Mouse (Mus musculus) left cerebral cortex, postnatal 25 days (tissue): ENCODE measurements at regions not wholly inside any gene's neighbourhood (a gene's known extent, or its start where the extent isn't known, plus 50 kb on each side); places are given as distances from the start of the nearest gene placed in this dataset.

Experiments used
- DNase-seq, 2 experiments: peaks; one replicate each; pipeline ENCODE4 v3.0.0; 2022; ENCODE audit warnings: low spot score in 2 of 2, mixed read lengths in 1 of 2
- intact Hi-C: fragments of 180-260 bp; cut with DNase I; formaldehyde crosslinking; loops from one replicate; pipeline ENCODE4 v1.15.1; 2025

DNA sequence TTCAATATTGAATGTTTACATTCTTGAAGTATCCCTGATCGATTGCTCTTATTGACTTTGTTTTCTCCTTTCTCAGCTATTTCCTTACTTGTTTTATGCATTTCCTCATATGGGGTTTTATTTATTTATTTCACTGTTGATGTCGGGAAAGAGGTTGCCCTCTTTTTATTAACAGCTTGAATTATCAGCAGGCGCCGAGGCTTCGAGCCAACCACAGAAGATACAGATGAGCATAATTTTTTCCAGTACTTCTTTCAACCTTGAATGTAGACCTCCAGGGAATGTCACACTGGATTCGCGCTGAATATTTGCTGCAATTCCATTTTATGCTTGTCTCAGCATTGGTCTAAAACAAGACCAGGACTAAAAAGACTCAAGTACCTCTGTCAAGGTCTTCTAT, 183.4 kb upstream of the Cntn6 start:
- intact Hi-C loops: no loop called here
- DNase-seq: no peak

GRCm38 (mm10) chr6:104312993-104313392, 179.6 kb upstream of the Cntn6 start:
- DNase-seq: peak; percentile 18 to 71
- intact Hi-C loops: no loop called here

- DNase-seq: no peak
- intact Hi-C loops: no loop called here
These were observed 174.1 kb upstream of the Cntn6 start for GRCm38 (mm10) chr6:104318451-104318850.

DNA sequence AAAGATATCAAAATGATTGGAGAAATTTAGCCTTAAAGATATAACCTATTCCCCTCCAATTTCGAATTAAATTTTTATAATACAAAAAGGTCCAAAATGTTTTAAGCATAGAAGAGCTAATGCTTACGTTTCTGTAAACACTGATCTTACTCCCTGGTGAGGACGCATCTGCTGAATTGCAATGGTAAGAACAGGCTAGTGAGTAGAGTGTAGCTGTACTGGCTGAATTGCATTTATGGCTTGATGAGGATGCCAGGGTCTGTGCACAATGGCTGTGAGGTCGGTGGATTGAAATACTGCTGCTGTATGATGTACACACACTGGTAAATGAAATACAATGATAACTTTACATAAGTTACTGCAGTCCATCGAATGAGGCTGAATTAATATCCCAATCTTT, 170.4 kb upstream of the Cntn6 start:
- DNase-seq: no peak
- intact Hi-C loops: no loop called here

- no peak for DNase-seq
- intact Hi-C loops: no loop called here
These were observed 153.3 kb upstream of the Cntn6 start for GRCm38 (mm10) chr6:104339134-104339848.

- intact Hi-C loops: no loop called here
- no peak for DNase-seq
These were observed 148.6 kb upstream of the Cntn6 start for GRCm38 (mm10) chr6:104343986-104344385.
